Mouse (Mus musculus): Measurements from ENCODE around the gene Tnfrsf13c.

GRCm38 (mm10) chr15:82185062-82185783 lies 38.9 kb downstream of the Tnfrsf13c start:
- no peak for TF ChIP-seq TAL1 (IDR thresholded peaks at IDR 0.05; ENCODE audit: low read length)
- peak; percentile 72 for TF ChIP-seq GATA1 (IDR thresholded peaks at IDR 0.05; ENCODE audit: low read length)

All from erythroblast, embryonic 14.5 days (primary cell).